Mouse (Mus musculus) heart, postnatal 0 days (tissue): ENCODE measurements around the gene Unc119.

Experiments used
- CTCF ChIP-seq: IDR thresholded peaks from 2 replicates; pipeline ENCODE4 v1.5.1; 2016; ENCODE audit warnings: antibody characterized with exemption, control low read depth, low read depth
- EP300 ChIP-seq: IDR thresholded peaks from 2 replicates; pipeline ENCODE4 v1.6.1; 2016; ENCODE audit warnings: antibody characterized with exemption, low read depth

DNA sequence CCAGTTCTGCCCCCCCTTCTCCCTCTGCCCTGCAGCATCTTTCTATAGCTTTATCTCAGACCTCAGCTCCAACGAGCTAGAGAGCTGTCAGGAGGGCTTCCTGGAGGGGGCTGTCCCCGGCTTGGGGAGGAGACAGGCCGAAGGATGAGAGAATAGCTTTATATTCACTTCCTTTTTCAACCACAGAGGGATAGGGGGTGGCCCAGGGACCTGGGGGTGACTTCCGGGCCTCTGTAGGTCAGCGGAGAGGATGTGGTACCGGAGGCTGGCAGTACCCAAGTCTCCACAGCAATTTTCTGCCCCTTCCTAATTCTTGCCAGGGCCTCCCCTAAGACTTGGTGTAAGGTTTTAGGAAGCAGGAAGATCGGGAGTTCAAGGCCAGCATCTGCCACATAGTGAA, 2.5 kb downstream of the Unc119 start:
- TF ChIP-seq CTCF (no peak), EP300 (no peak)
